Mouse (Mus musculus): ENCODE data around the gene Zscan20. TPM values are rescaled to one million over a fixed set of nuclear protein-coding genes. Genes with fewer than 3 reads are reported as not detected.
A peak's percentile ranks its signal among the peaks of the same experiment; 100 is the strongest.
"Not testable (repeated sequence)": the region's sequence is repeated elsewhere in the genome, so short reads cannot be mapped to it uniquely, and the experiment has no call there.

Gene Zscan20
- polyA plus RNA-seq, 1 experiment: 7.7 TPM

DNA sequence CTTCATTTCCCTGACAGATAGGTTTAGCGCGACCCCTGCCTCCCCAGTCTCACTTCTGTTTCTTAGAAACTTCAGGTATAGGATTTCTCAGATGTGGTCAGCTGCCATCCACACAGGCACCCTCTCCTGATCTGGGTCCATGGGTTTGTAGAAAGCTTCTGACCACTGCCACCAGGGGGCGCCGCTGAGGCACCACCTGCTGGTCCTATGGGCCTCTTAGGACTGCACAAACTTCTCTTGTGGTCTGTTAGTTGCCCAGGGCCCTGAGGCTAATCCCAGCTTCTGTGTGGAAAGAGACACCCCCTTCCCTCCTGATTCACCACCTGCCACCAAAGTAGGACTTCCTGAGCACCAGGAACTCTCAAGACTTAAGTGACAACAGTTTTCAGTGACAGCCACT lies 30.7 kb downstream of the Zscan20 start:
- H3K36me3 ChIP-seq (ENCODE audit: control insufficient read depth, insufficient read depth, low read length): no peaks in the 10 kb centered on the region
- no peak overlapping the region for H3K27ac ChIP-seq (ENCODE audit: control insufficient read depth, insufficient read depth, low read depth, low read length)
- H3K27me3 ChIP-seq (ENCODE audit: control insufficient read depth, insufficient read depth, low read length): no peaks in the 10 kb centered on the region
- H3K4me1 ChIP-seq (ENCODE audit: control insufficient read depth, insufficient read depth, low read length): no peaks in the 10 kb centered on the region
- H3K4me3 ChIP-seq (ENCODE audit: control insufficient read depth, low read depth, low read length): no peak overlapping the region
- TF ChIP-seq POLR2A (IDR thresholded peaks at IDR 0.05; ENCODE audit: control insufficient read depth, low read depth, low read length) (no peak), CTCF (IDR thresholded peaks at IDR 0.05; ENCODE audit: control insufficient read depth, insufficient read depth, insufficient replicate concordance, low read depth, low read length) (peak; percentile 76)

DNA sequence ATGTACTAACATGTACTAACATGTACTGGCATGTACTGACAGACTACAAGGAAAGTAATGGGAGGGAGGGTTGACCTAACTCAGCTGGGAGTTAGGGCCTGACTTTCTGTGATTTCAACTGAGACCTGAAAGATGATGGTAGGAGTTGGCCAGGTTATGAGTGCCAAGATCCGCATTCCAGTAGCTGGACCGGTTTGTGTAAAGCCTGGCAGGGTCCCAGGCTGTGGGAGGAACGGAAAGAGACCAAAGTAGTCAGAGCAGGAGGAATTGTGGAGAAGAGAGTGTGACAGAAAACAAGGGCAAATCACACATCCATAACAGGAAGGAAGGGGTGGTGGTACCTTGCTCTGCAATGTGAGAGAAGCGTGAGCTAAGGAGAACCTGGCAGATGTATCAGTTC lies 34.1 kb downstream of the Zscan20 start:
- Histone ChIP-seq H3K27me3 (ENCODE audit: control insufficient read depth, insufficient read depth, low read length) (no peaks in the 10 kb centered on the region), H3K4me3 (ENCODE audit: control insufficient read depth, low read depth, low read length) (no peak overlapping the region), H3K36me3 (ENCODE audit: control insufficient read depth, insufficient read depth, low read length) (no peaks in the 10 kb centered on the region), H3K4me1 (ENCODE audit: control insufficient read depth, insufficient read depth, low read length) (no peaks in the 10 kb centered on the region), H3K27ac (ENCODE audit: control insufficient read depth, insufficient read depth, low read depth, low read length) (no peak overlapping the region)
- TF ChIP-seq CTCF (IDR thresholded peaks at IDR 0.05; ENCODE audit: control insufficient read depth, insufficient read depth, insufficient replicate concordance, low read depth, low read length) (no peak), POLR2A (IDR thresholded peaks at IDR 0.05; ENCODE audit: control insufficient read depth, low read depth, low read length) (no peak)

DNA sequence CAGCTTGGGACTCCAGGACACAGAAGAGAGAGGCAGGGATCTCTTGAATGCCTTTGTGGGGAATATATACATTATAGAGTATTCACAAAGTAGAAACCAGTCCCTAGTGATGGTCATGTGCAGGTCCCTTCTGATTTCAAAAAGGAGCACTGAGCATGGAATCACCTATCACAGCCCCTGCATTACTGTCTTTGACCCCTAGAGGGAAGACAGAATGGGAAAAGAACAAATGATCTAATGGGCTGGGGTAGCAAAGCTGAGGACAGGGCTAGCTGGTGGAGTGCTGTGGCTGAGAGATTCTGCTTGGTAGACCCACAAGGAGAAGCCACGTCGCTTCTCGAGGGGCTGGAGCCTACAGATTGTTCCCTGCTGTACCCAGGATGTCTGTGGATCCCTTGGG lies 49.6 kb downstream of the Zscan20 start:
- no peaks in the 10 kb centered on the region for H3K36me3 ChIP-seq (ENCODE audit: control insufficient read depth, insufficient read depth, low read length)
- H3K4me3 ChIP-seq (ENCODE audit: control insufficient read depth, low read depth, low read length): no peak overlapping the region
- TF ChIP-seq CTCF (IDR thresholded peaks at IDR 0.05; ENCODE audit: control insufficient read depth, insufficient read depth, insufficient replicate concordance, low read depth, low read length): no peak
- no peak for TF ChIP-seq POLR2A (IDR thresholded peaks at IDR 0.05; ENCODE audit: control insufficient read depth, low read depth, low read length)
- H3K27ac ChIP-seq (ENCODE audit: control insufficient read depth, insufficient read depth, low read depth, low read length): no peak overlapping the region
- no peaks in the 10 kb centered on the region for H3K27me3 ChIP-seq (ENCODE audit: control insufficient read depth, insufficient read depth, low read length)
- peaks cover 3% of the 10 kb centered on the region; the same call in 1 of the 2 replicates for H3K4me1 ChIP-seq (ENCODE audit: control insufficient read depth, insufficient read depth, low read length)

GRCm38 (mm10) chr4:128554198-128554597 lies 55.7 kb downstream of the Zscan20 start:
- no peak for TF ChIP-seq CTCF (IDR thresholded peaks at IDR 0.05; ENCODE audit: control insufficient read depth, insufficient read depth, insufficient replicate concordance, low read depth, low read length)
- TF ChIP-seq POLR2A (IDR thresholded peaks at IDR 0.05; ENCODE audit: control insufficient read depth, low read depth, low read length): no peak
- H3K4me3 ChIP-seq (ENCODE audit: control insufficient read depth, low read depth, low read length): no peak overlapping the region
- H3K4me1 ChIP-seq (ENCODE audit: control insufficient read depth, insufficient read depth, low read length): no peaks in the 10 kb centered on the region
- H3K27ac ChIP-seq (ENCODE audit: control insufficient read depth, insufficient read depth, low read depth, low read length): no peak overlapping the region
- H3K27me3 ChIP-seq (ENCODE audit: control insufficient read depth, insufficient read depth, low read length): no peaks in the 10 kb centered on the region
- H3K36me3 ChIP-seq (ENCODE audit: control insufficient read depth, insufficient read depth, low read length): no peaks in the 10 kb centered on the region

DNA sequence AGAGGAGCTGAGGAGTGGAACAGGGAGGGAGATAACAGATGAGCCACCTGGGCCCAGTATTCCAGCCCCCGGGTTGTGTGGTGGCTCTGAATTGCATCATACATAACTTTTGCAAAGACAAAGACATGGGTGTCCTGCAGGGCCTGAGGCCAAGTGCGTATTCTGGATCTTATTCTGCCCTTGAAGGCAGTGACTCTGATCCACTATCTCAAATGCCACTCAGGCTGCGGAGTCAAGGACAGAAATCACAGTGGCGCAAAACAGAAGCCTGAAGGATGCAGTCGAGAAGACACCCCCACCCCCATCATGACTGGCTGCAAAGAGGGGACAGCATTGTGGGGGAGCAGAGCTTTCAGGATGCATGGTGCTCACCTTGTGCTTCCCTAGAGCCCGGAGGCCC lies 59.1 kb downstream of the Zscan20 start:
- Histone ChIP-seq H3K27me3 (ENCODE audit: control insufficient read depth, insufficient read depth, low read length) (no peaks in the 10 kb centered on the region), H3K36me3 (ENCODE audit: control insufficient read depth, insufficient read depth, low read length) (no peaks in the 10 kb centered on the region), H3K4me3 (ENCODE audit: control insufficient read depth, low read depth, low read length) (no peak overlapping the region), H3K4me1 (ENCODE audit: control insufficient read depth, insufficient read depth, low read length) (peaks cover 9% of the 10 kb centered on the region), H3K27ac (ENCODE audit: control insufficient read depth, insufficient read depth, low read depth, low read length) (no peak overlapping the region)
- TF ChIP-seq POLR2A (IDR thresholded peaks at IDR 0.05; ENCODE audit: control insufficient read depth, low read depth, low read length) (no peak), CTCF (IDR thresholded peaks at IDR 0.05; ENCODE audit: control insufficient read depth, insufficient read depth, insufficient replicate concordance, low read depth, low read length) (no peak)

DNA sequence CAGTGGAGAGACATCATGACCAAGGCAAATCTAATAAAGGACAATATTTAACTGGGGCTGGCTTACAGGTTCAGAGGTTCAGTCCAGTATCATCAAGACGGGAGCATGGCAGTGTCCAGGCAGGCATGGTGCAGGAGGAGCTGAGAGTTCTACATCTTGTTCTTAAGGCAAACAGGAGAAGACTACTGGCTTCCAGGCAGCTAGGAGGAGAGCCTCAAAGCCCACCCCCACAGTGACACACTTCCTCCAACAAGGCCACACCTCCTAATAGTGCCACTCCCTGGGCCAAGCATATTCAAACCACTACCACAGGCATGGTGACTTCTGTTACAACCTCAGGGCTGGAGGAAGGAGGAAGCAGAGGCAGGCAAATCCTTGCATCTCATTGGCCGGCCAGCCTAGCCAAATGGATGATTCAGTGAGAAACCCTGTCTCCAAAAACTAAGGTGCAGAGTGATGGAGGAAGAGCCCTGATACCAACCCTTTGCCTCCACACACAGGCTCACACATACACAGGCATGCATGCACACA lies 65.9 kb downstream of the Zscan20 start:
- H3K27ac ChIP-seq (ENCODE audit: control insufficient read depth, insufficient read depth, low read depth, low read length); H3K4me3 ChIP-seq (ENCODE audit: control insufficient read depth, low read depth, low read length); H3K27me3 ChIP-seq (ENCODE audit: control insufficient read depth, insufficient read depth, low read length); H3K4me1 ChIP-seq (ENCODE audit: control insufficient read depth, insufficient read depth, low read length); H3K36me3 ChIP-seq (ENCODE audit: control insufficient read depth, insufficient read depth, low read length): not testable (repeated sequence)

DNA sequence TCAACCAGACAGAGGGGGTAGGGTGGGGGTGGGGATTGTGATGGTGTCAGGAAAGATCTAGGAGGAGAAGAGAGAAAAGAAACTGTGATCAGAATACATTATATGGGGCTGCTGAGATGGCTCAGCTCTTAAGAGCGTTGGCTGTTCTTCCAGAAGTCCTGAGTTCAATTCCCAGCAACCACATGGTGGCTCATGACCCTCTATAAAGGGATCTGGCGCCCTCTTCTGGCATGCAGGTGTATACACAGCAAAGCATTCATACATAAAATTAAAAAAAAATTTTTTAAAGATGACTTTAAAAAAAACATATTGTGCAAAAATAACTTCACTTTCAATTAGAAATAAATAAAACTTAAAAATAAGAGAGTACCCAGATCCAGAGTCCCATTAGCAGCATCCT lies 66.5 kb downstream of the Zscan20 start:
- TF ChIP-seq CTCF (IDR thresholded peaks at IDR 0.05; ENCODE audit: control insufficient read depth, insufficient read depth, insufficient replicate concordance, low read depth, low read length): no peak
- TF ChIP-seq POLR2A (IDR thresholded peaks at IDR 0.05; ENCODE audit: control insufficient read depth, low read depth, low read length): no peak
- Histone ChIP-seq H3K4me1 (ENCODE audit: control insufficient read depth, insufficient read depth, low read length) (peaks cover 9% of the 10 kb centered on the region), H3K36me3 (ENCODE audit: control insufficient read depth, insufficient read depth, low read length) (no peaks in the 10 kb centered on the region), H3K27me3 (ENCODE audit: control insufficient read depth, insufficient read depth, low read length) (no peaks in the 10 kb centered on the region), H3K27ac (ENCODE audit: control insufficient read depth, insufficient read depth, low read depth, low read length) (no peak overlapping the region), H3K4me3 (ENCODE audit: control insufficient read depth, low read depth, low read length) (no peak overlapping the region)

Other genes with a start within 250 kb of the Zscan20 start
- 0.04 and 0.12 TPM in 2 replicates for gene Tlr12, start 8.5 kb upstream of the Zscan20 start, polyA plus RNA-seq (2012; rRNA removed)
- gene Phc2, start 44.6 kb upstream of the Zscan20 start, polyA plus RNA-seq (2012; rRNA removed): 44.6 and 47.8 TPM in 2 replicates
- gene A3galt2, start 145.3 kb upstream of the Zscan20 start, polyA plus RNA-seq (2012; rRNA removed): 0.06 and 0.07 TPM in 2 replicates
- 16.0 and 16.5 TPM in 2 replicates for gene Zfp362, start 195.9 kb upstream of the Zscan20 start, polyA plus RNA-seq (2012; rRNA removed)

Data from testis, adult 2 months (tissue).